Mouse (Mus musculus): ENCODE results near the gene Rab11fip5. TPM values are rescaled to one million over a fixed set of nuclear protein-coding genes. Genes with fewer than 3 reads are reported as not detected.

Rab11fip5 gene
- 7.1 and 8.5 TPM in 2 replicates for polyA plus RNA-seq (2015; fragmentation: Nextera tagmentation; extraction: Ambion mirVana)

GRCm38 (mm10) chr6:85373951-85374733 lies at the start of gene Rab11fip5:
Gene Rab11fip5 (minus strand): TSS chr6:85374634.
- Histone ChIP-seq H3K27me3 (peaks cover 3% of the 10 kb centered on the region), H3K4me2 (peak within 1 kb of the TSS; percentile 89), H3K36me3 (ENCODE audit: poor library complexity, severe bottlenecking) (no peaks in the 10 kb centered on the region), H3K9ac (peak within 1 kb of the TSS; percentile 83), H3K4me1 (peaks cover 21% of the 10 kb centered on the region), H3K4me3 (peak within 1 kb of the TSS; percentile 78), H3K27ac (peak within 1 kb of the TSS; percentile 48), H3K9me3 (replicated peaks) (no peaks in the 10 kb centered on the region)
- peak; percentile 43; the same call in 1 of the 2 replicates for ATAC-seq
- WGBS = 2% methylated on average over 66 of the region's 80 CpGs

DNA sequence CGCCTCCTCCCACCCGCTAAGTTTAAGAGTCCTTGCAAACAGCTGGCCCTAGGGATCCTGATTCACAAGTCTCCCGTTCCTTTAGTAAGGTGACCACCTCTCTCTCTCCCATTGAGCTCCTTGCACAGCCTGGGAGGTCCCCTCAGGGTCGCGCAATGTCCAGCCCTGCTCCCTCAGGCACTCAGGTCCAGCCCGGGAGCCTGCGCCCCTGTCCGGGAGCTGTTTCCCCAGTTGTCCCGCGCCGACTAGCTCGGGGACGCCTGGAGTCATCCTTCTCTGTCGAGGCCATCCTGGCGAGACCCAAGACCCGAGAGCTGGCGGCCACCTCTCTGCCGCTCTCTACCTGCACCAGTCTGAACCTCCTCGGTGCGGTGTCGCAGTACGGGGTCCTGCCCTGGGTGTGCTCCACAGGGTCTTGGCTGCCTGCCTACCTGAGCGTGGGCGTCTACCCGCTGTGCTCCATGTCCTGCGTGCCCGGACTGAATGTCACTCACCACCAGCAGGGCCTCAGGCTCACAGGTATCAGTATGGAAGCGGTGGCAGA lies 49.5 kb upstream of the Rab11fip5 start, which contains the start of gene Noto:
TSS of gene Noto (plus strand) at position 51 of the 544 bp plus-strand sequence.
- no peaks in the 10 kb centered on the region for H3K4me1 ChIP-seq
- 11% methylated on average over 28 of the region's 28 CpGs for WGBS
- H3K4me2 ChIP-seq = no peak within 1 kb of the TSS
- ATAC-seq = no peak
- H3K9ac ChIP-seq = no peak within 1 kb of the TSS
- no peak within 1 kb of the TSS for H3K4me3 ChIP-seq
- H3K9me3 ChIP-seq (replicated peaks) = no peaks in the 10 kb centered on the region
- no peaks in the 10 kb centered on the region for H3K36me3 ChIP-seq (ENCODE audit: poor library complexity, severe bottlenecking)
- peaks cover 16% of the 10 kb centered on the region; the same call in 1 of the 2 replicates for H3K27me3 ChIP-seq
- H3K27ac ChIP-seq = no peak within 1 kb of the TSS

- H3K9ac ChIP-seq = no peak overlapping the region
- 88% methylated on average over 2 of the region's 2 CpGs for WGBS
- H3K4me3 ChIP-seq = no peak overlapping the region
- H3K36me3 ChIP-seq (ENCODE audit: poor library complexity, severe bottlenecking) = no peaks in the 10 kb centered on the region
- H3K4me2 ChIP-seq = no peak overlapping the region
- H3K9me3 ChIP-seq (replicated peaks) = no peaks in the 10 kb centered on the region
- no peak overlapping the region for H3K27ac ChIP-seq
- no peak for ATAC-seq
- H3K27me3 ChIP-seq = peaks cover 9% of the 10 kb centered on the region; the same call in 1 of the 2 replicates
- H3K4me1 ChIP-seq = no peaks in the 10 kb centered on the region
These were observed 44.7 kb upstream of the Rab11fip5 start for GRCm38 (mm10) chr6:85419150-85419549.

DNA sequence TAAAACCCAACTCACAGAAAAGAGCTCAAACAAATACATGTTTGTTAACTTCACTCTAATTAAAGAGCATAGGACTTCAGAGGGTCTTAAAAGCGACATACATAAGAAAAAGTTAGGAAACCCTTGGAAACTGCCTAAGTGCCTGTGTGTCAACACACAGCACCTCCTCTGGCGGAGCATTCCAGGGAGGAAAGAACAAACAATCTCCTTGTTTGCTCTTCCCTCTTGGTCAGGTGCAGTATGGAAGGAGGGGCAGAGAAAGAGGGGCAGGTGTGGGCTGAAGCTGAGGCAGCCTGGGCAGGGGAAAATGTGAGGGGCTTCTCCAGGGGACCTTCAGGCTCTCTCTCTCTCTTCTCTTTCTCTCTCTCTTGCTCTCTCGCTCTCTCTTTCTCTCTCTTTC lies 41.4 kb upstream of the Rab11fip5 start:
- WGBS = 42% methylated on average over 3 of the region's 3 CpGs
- Histone ChIP-seq H3K27me3 (no peaks in the 10 kb centered on the region), H3K9ac (no peak overlapping the region), H3K4me2 (no peak overlapping the region), H3K9me3 (replicated peaks) (no peaks in the 10 kb centered on the region), H3K4me3 (no peak overlapping the region), H3K4me1 (no peaks in the 10 kb centered on the region), H3K27ac (no peak overlapping the region), H3K36me3 (ENCODE audit: poor library complexity, severe bottlenecking) (no peaks in the 10 kb centered on the region)
- ATAC-seq = no peak

DNA sequence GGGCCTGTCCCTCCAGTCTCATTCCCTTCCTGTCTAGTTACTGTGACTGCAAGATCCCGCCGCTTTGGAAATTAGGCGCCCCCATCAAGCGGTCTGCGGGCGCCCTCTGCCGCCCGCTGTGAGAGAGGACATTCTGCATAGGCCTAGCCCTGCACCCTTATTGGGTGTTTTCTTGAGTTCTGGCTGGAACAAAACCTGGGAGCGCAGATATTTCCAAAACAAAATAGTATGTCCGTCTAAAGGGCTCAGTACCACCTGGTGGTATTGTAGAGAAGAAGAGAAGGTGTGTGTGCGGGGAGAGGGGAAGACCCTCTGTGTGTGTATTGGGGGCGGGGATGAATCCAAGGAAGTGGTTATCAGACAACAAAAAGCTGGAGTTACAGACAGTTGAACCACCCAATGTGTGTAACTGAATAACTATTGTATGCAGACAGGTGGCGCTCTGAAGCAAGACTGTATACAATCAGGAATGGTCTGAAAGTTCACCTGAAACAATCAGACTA lies 36.4 kb upstream of the Rab11fip5 start:
- peaks cover 7% of the 10 kb centered on the region for H3K4me1 ChIP-seq
- H3K4me2 ChIP-seq = no peak overlapping the region
- no peaks in the 10 kb centered on the region for H3K9me3 ChIP-seq (replicated peaks)
- H3K27ac ChIP-seq = no peak overlapping the region
- H3K27me3 ChIP-seq = peaks cover 43% of the 10 kb centered on the region
- WGBS = 9% methylated on average over 13 of the region's 13 CpGs
- peak; percentile 89 for ATAC-seq
- no peak overlapping the region for H3K4me3 ChIP-seq
- H3K36me3 ChIP-seq (ENCODE audit: poor library complexity, severe bottlenecking) = no peaks in the 10 kb centered on the region
- no peak overlapping the region for H3K9ac ChIP-seq

GRCm38 (mm10) chr6:85409003-85409402 lies 34.6 kb upstream of the Rab11fip5 start:
- H3K4me1 ChIP-seq = peaks cover 7% of the 10 kb centered on the region
- H3K9ac ChIP-seq = peak overlapping the region; percentile 60
- H3K36me3 ChIP-seq (ENCODE audit: poor library complexity, severe bottlenecking) = no peaks in the 10 kb centered on the region
- 1% methylated on average over 31 of the region's 31 CpGs for WGBS
- H3K27me3 ChIP-seq = peaks cover 43% of the 10 kb centered on the region
- no peak for ATAC-seq
- peak overlapping the region; percentile 29 for H3K4me3 ChIP-seq
- peak overlapping the region; percentile 57 for H3K4me2 ChIP-seq
- H3K27ac ChIP-seq = no peak overlapping the region
- H3K9me3 ChIP-seq (replicated peaks) = no peaks in the 10 kb centered on the region

DNA sequence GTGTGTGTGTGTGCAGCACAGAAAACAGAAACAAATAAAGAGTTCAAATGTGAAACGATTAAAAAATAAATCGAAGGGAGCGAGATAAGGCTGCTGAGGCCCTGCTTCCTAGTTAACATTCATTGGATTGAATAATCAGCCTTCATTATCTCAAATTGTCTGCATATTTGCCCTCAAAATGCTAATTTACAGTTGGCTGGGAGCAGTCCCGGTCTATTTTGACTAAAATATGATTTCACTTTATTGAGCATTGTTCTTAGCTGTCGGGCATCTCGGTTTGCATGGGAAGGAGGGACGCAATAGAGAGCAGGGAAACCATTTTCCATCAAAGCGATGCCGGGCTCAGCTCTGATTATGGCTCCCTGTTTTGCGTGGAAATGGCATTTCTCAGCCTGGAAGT lies 28.6 kb upstream of the Rab11fip5 start:
- Histone ChIP-seq H3K9me3 (replicated peaks) (no peaks in the 10 kb centered on the region), H3K9ac (no peak overlapping the region), H3K4me3 (no peak overlapping the region), H3K36me3 (ENCODE audit: poor library complexity, severe bottlenecking) (no peaks in the 10 kb centered on the region), H3K4me2 (no peak overlapping the region), H3K27ac (peak overlapping the region; percentile 41; the same call in 1 of the 2 replicates), H3K27me3 (peaks cover 17% of the 10 kb centered on the region), H3K4me1 (peaks cover 15% of the 10 kb centered on the region)
- ATAC-seq = no peak
- WGBS = 60% methylated on average over 10 of the region's 10 CpGs

DNA sequence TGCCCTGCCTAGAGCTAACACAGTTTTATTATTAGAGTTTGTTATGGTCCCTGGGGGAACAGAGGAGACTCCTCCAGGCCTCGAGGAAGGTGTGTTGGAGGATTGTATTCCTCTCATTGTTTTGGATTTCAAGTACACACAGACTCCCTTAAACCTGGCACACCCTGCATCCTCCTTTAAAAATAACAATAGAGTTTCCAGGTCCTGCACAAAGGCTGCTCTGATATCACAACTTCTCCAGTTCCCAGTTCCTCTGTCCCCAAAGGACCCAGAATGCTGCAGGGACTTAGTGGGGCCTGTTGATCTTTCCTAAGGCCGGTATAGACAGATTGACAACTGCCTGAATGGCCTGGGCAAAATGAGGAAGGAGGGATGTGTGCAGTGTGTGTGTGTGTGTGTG lies 28.2 kb upstream of the Rab11fip5 start:
- 49% methylated on average over 2 of the region's 2 CpGs for WGBS
- Histone ChIP-seq H3K27ac (0 out of 2 replicates have a peak overlapping the region, but pooled peaks have one; percentile 4), H3K9me3 (replicated peaks) (no peaks in the 10 kb centered on the region), H3K4me2 (no peak overlapping the region), H3K36me3 (ENCODE audit: poor library complexity, severe bottlenecking) (no peaks in the 10 kb centered on the region), H3K4me1 (peaks cover 15% of the 10 kb centered on the region), H3K9ac (no peak overlapping the region), H3K4me3 (no peak overlapping the region), H3K27me3 (peaks cover 13% of the 10 kb centered on the region)
- no peak for ATAC-seq

- peak; percentile 79 for ATAC-seq
- peak overlapping the region; percentile 40 for H3K27ac ChIP-seq
- H3K4me3 ChIP-seq = no peak overlapping the region
- no peaks in the 10 kb centered on the region for H3K27me3 ChIP-seq
- peaks cover 15% of the 10 kb centered on the region for H3K4me1 ChIP-seq
- H3K36me3 ChIP-seq (ENCODE audit: poor library complexity, severe bottlenecking) = no peaks in the 10 kb centered on the region
- no peak overlapping the region for H3K9ac ChIP-seq
- WGBS = 38% methylated on average over 5 of the region's 5 CpGs
- 0 out of 2 replicates have a peak, but pooled peaks cover 3% of the 10 kb centered on the region for H3K9me3 ChIP-seq (replicated peaks)
- no peak overlapping the region for H3K4me2 ChIP-seq
These were observed 25.3 kb upstream of the Rab11fip5 start for GRCm38 (mm10) chr6:85399715-85400114.

DNA sequence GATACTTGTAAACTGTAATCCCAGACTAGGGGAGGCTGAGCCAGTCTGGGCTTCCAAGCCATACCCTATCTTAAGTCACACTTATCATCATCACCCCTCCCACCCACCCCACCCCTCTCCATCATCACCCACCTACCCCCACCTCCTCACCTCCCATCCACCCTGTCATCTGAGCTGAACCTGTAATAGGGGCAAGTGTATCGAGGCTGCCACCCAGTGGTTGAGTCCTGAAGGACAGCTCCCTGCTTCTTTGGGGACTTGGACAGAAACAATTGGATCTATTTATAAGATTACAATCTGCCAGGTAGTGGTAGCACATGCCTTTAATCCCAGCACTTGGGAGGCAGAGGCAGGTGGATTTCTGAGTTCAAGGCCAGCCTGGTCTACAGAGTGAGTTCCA lies 22.7 kb upstream of the Rab11fip5 start:
- 35% methylated on average over 1 of the region's 1 CpGs for WGBS

GRCm38 (mm10) chr6:85395360-85395759 lies 20.9 kb upstream of the Rab11fip5 start:
- peaks cover 9% of the 10 kb centered on the region for H3K4me1 ChIP-seq
- no peaks in the 10 kb centered on the region for H3K36me3 ChIP-seq (ENCODE audit: poor library complexity, severe bottlenecking)
- H3K4me3 ChIP-seq = no peak overlapping the region
- 0 out of 2 replicates have a peak, but pooled peaks cover 3% of the 10 kb centered on the region for H3K9me3 ChIP-seq (replicated peaks)
- ATAC-seq = no peak
- no peak overlapping the region for H3K4me2 ChIP-seq
- H3K27me3 ChIP-seq = no peaks in the 10 kb centered on the region
- 84% methylated on average over 2 of the region's 2 CpGs for WGBS
- no peak overlapping the region for H3K27ac ChIP-seq
- no peak overlapping the region for H3K9ac ChIP-seq

More for the DNA sequence above, 22.7 kb upstream of the Rab11fip5 start:
- Histone ChIP-seq H3K4me1 (peaks cover 9% of the 10 kb centered on the region), H3K36me3 (ENCODE audit: poor library complexity, severe bottlenecking) (no peaks in the 10 kb centered on the region), H3K9me3 (replicated peaks) (0 out of 2 replicates have a peak, but pooled peaks cover 3% of the 10 kb centered on the region), H3K27me3 (no peaks in the 10 kb centered on the region), H3K9ac (no peak overlapping the region), H3K27ac (no peak overlapping the region), H3K4me3 (no peak overlapping the region), H3K4me2 (no peak overlapping the region)
- no peak for ATAC-seq

DNA sequence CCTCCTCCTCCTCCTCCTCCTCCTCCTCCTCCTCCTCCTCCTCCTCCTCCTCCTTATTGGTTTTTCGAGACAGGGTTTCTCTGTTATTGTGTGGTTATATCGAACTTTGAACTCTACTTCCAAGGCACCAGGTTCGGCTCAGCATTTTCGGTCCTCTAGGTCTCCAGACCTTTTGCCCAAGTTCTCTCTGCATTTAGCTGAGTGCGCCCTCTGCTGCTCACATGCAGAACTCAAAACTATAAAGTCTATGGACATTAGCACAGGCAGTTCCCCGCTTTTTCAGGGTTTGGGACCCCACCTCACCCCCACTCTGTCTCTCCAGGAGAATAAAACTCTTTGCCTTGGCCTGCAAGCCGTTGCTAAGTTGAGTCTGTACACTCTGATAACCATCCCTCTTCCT lies 17.4 kb upstream of the Rab11fip5 start:
- no peak overlapping the region for H3K27ac ChIP-seq
- whole genome bisulfite sequencing = 33% methylated on average over 6 of the region's 7 CpGs
- ATAC-seq = no peak
- 0 out of 2 replicates have a peak, but pooled peaks cover 3% of the 10 kb centered on the region for H3K9me3 ChIP-seq (replicated peaks)
- no peak overlapping the region for H3K4me2 ChIP-seq
- H3K9ac ChIP-seq = no peak overlapping the region
- H3K36me3 ChIP-seq (ENCODE audit: poor library complexity, severe bottlenecking) = no peaks in the 10 kb centered on the region
- H3K27me3 ChIP-seq = no peaks in the 10 kb centered on the region
- no peak overlapping the region for H3K4me3 ChIP-seq
- H3K4me1 ChIP-seq = no peaks in the 10 kb centered on the region
